Mouse (Mus musculus) layer of hippocampus, adult 18-20 months (tissue): ENCODE results near the gene Ufm1. TPM values are rescaled to one million over a fixed set of nuclear protein-coding genes. Genes with fewer than 3 reads are reported as not detected.

Experiments used
- DNase-seq, 2 experiments: peaks; one replicate each; pipeline ENCODE4 v3.0.0; 2022; ENCODE audit warnings: low spot score in 2 of 2
- long read RNA-seq: library from polyadenylated mRNA; stranded (forward); transcript quantifications from one replicate; pipeline ENCODE4 v2.0.0, GENCODE M21; 2021
- total RNA-seq, 2 experiments: library from RNA; stranded (reverse); gene quantifications; 2 replicates each; pipeline ENCODE4 v1.2.3; 2021

Gene Ufm1
- total RNA-seq, result 10 to 100 TPM; 74.0 to 83.0 TPM
- long read RNA-seq, full-length matches to known transcripts, result 20 of 26 reads
- long read RNA-seq, partial matches to known transcripts, result 0 of 26 reads
- long read RNA-seq, other reads (novel, unspliced or antisense), result 6 of 26 reads

DNA sequence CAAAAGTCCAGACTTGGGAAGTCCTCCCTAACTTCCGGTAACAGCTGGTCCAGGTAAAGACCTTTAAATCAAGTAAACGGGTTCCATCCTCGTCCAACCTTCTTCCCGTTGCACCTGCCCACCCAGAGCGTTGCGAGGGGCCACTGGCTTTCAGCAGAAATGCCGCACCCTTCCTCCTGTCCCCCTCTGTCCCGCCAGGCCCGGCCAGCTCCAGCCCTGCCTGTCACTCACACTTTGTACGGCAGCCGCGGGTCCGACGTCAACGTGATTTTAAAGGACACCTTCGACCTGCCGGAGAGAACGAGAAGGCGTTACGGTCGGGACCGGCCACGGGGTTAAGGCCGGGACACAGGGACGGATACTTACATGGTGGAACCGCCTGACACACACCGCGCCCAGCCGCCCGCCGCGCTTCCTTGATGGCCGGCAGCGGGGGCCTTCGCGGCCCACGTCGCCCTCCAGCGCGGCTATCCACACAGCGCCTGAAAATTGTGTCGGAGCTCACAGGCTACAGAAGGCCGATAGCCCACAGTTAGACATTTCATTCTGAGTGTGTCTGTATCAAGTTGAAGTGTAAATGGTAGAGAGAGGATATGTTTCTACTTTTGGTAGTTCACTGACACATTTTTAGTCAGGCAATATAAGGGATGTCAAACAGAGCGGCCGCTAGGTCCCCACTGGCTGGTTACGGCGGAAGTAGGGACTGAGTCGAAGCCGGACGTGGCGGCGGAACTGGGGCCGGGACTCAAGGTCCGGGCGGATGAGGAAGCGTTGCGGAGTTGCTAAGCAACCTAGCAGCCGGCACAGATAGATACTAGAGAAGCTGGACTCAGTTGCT is at the start of gene Ufm1:
Gene Ufm1, minus strand, starts transcription at position 448 of the 838 bp plus-strand sequence.
- peak; percentile 93 to 96 for DNase-seq

DNA sequence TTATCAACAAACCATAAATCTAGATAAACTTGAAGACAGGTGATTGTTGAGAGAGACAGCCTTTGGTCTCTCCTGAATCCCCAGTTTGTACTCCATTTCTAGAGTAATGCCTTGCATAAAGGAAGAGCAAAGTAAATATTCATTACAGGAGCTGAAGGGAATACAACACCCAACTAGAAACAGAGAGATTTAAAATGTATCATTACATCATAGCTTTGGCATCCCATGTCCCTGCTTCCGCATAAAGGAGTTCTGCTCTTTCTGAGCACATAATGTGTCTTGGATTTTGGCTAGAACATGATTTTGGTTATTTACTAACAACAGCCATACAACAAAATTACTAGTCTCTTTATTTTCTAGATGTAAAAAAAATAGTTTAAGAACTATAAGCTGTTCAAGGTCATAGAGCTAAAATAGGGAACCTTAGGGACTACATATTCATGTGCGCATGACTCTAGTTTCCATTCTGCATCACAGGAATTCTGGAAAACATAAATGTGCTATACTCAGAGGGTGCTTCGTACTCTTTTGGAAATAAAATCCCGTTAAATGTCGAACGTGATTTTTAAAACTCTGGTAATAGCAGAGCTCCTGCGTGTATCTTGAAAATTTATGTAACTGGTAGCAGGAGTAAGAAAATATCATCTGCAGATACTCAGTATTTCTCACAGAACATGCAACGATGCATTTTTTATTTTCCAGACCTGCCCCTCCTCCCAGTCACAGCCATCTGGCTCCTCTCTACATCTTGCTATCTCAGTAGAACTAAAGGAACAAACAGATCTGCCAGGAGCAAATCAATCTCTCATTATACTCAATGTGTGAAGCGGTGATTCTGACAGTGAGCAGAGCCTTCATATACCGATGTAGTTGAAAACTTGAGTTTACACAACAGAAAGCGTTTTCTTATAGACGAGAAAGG is 27.2 kb upstream of the Ufm1 start:
- DNase-seq, result peak; percentile 82 to 93

DNA sequence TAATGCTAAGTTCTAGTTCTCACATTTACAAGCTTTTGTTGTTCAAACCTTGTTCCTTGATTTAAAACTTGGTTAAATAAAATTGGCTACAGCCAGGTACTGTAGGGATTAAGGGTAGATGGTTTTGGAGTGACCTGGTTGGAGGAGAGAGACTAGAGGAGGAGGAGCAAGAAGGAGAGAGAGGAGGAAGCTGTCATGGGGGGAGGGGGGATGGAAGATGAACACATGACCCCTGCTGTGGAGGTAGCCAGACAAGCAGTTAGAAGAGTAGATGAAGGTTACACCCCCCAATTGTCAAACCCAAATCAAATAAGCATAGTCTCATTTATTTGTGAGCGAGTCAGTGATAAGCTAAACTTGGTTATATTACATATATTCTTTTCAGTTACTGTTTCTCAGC is 8.0 kb upstream of the Ufm1 start:
- no peak for DNase-seq

DNA sequence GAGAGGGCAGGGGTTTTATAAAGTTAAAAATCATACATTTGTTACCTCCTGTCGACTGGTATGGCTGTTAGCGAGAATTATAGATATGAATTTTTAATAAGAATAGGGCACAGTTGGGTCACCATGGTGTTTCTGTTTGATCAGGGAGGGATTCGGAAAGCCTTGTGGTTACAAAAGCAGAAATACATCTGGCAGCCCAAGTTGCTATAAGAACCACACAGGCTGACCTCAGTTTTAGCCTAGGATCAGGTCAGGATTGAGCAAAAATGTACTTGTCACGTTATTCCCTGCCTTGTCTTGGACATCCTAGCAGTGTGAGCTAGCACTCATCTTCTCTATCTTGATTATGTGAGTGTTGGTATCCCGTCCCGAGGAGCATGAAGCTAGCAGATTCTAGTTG is 6.9 kb upstream of the Ufm1 start:
- DNase-seq, result no peak

DNA sequence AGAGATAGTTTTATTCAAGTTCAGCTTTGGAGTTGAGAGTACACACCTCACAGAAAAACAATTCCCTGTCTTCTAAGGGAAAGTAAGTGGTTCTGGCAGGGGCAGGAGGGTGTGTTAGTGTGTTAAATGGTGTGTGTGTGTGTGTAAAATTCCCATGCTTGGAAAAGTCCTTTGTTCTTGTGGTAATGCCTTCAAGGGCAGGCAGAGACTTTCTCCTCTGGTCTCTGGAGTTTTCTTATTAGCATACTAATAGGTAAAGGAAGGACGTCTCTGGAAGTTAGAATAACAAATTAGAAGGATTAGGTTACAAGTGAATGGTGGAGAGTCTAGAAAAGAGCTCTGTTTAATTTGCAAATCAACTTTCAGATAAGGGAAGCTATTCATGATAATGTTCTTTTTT is 5.6 kb upstream of the Ufm1 start:
- DNase-seq, result no peak

GRCm38 (mm10) chr3:53868212-53868611 is 4.6 kb upstream of the Ufm1 start:
- no peak for DNase-seq

- DNase-seq, result no peak
These were observed 8.8 kb downstream of the Ufm1 start for GRCm38 (mm10) chr3:53854831-53855230.

DNA sequence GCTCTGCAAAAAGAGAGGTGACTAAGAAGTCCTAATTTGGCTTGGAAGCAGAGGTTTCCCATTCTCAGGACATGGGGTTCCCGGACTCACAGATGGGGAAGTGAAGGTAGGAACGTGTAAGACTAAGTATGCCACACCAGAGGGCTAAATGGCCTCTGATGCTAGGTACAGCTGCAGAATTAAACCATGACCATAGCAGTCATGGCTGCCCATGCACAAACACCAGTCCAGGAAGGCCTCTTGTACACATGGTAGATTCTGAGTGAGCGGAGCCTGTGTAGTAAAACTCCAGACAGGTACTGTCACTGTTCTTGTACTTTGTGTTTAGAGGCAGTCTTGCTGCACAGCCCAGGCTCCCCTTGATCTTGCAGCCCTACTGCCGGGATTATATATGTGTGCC is 9.4 kb downstream of the Ufm1 start:
- no peak for DNase-seq

- DNase-seq, result no peak
These were observed 15.4 kb downstream of the Ufm1 start for GRCm38 (mm10) chr3:53848262-53848661.

GRCm38 (mm10) chr3:53847726-53848125 is 15.9 kb downstream of the Ufm1 start:
- DNase-seq, result no peak

GRCm38 (mm10) chr3:53846206-53846928 is 17.3 kb downstream of the Ufm1 start:
- no peak for DNase-seq

DNA sequence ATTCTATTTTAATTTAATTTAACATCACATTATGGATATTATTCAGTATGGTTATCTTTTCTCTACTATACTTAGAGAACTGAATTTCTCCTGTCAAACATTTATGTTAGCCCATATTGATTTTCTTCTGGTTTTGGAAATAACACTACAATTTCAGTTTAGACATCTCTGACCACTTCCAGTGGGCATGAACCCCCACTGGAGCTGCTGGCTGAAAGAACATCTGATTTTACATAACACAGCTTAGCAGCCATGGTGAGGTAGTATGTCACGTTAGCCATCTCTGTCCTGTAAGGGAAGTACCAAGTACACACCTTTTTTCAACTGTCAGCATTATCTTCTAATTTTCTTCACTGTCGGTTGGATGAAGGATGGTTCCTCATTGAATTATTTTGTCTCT is 18.8 kb downstream of the Ufm1 start, which contains the start of gene Gm10985:
Gene Gm10985, plus strand, starts transcription at position 301 of the 400 bp plus-strand sequence.
- DNase-seq, result no peak

DNA sequence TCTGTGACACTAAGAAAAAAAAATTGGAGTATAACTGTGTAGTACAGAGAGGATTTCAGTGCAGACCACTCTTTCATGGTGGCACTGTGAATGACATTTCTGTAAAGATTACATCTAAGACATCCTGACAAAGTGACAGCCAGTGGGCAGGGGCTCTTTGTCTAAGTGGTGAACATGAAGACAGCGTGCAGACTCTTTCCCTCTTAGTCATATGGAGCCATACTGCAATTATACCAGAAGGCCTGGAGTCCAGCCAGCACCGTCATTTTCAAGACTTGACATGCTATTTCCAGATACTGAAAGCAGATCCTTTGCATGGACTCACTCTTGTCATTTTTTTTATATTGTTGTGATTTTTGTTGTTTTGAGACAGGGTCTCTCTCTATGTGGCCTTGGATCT is 29.4 kb downstream of the Ufm1 start:
- DNase-seq, result peak; percentile 13 to 53

- DNase-seq, result no peak
These were observed 50.1 kb downstream of the Ufm1 start for GRCm38 (mm10) chr3:53813421-53813977.

Other genes starting within 250 kb of the Ufm1 start
- gene Frem2, start 206.5 kb downstream of the Ufm1 start, total RNA-seq, result 1 to 10 TPM; 2.0 to 2.1 TPM
- gene Gm10985, start 18.7 kb downstream of the Ufm1 start, total RNA-seq, result not detected